Mouse (Mus musculus) forelimb bud, embryonic 11.5 days (tissue): ENCODE measurements around the gene Igf2r.

Source experiments
- DNase-seq: peaks from one replicate; pipeline ENCODE4 v3.0.0-alpha.2; 2012; ENCODE audit warnings: low read depth, low spot score

Gene Igf2r

GRCm38 (mm10) chr17:12721118-12721886 is 48.2 kb downstream of the Igf2r start:
- no peak for DNase-seq

- no peak for DNase-seq
Measured at GRCm38 (mm10) chr17:12718251-12718650, 51.2 kb downstream of the Igf2r start.

GRCm38 (mm10) chr17:12717445-12717844 is 52.0 kb downstream of the Igf2r start:
- no peak for DNase-seq

GRCm38 (mm10) chr17:12715032-12715431 is 54.4 kb downstream of the Igf2r start:
- no peak for DNase-seq

- DNase-seq, result no peak
Measured at GRCm38 (mm10) chr17:12714080-12714561, 55.3 kb downstream of the Igf2r start.

GRCm38 (mm10) chr17:12712993-12713392 is 56.5 kb downstream of the Igf2r start:
- DNase-seq, result no peak

- DNase-seq, result no peak
Measured at GRCm38 (mm10) chr17:12712191-12712590, 57.3 kb downstream of the Igf2r start.

- no peak for DNase-seq
Measured at GRCm38 (mm10) chr17:12710976-12711375, 58.5 kb downstream of the Igf2r start.

- DNase-seq, result no peak
Measured at GRCm38 (mm10) chr17:12710050-12710780, 59.2 kb downstream of the Igf2r start.

- no peak for DNase-seq
Measured at GRCm38 (mm10) chr17:12708398-12708797, 61.1 kb downstream of the Igf2r start.

GRCm38 (mm10) chr17:12706590-12707049 is 62.8 kb downstream of the Igf2r start:
- DNase-seq, result no peak

- no peak for DNase-seq
Measured at GRCm38 (mm10) chr17:12702901-12703300, 66.6 kb downstream of the Igf2r start.

GRCm38 (mm10) chr17:12700373-12700772 is 69.1 kb downstream of the Igf2r start:
- no peak for DNase-seq

GRCm38 (mm10) chr17:12691899-12692298 is 77.6 kb downstream of the Igf2r start:
- DNase-seq, result no peak

GRCm38 (mm10) chr17:12689537-12689936 is 79.9 kb downstream of the Igf2r start:
- DNase-seq, result peak; percentile 28

GRCm38 (mm10) chr17:12688427-12689110 is 80.9 kb downstream of the Igf2r start:
- no peak for DNase-seq

GRCm38 (mm10) chr17:12684928-12685624 is 84.4 kb downstream of the Igf2r start:
- DNase-seq, result no peak

GRCm38 (mm10) chr17:12684412-12684811 is 85.1 kb downstream of the Igf2r start:
- no peak for DNase-seq

- DNase-seq, result no peak
Measured at GRCm38 (mm10) chr17:12683582-12683981, 85.9 kb downstream of the Igf2r start.

- no peak for DNase-seq
Measured at GRCm38 (mm10) chr17:12678261-12678660, 91.2 kb downstream of the Igf2r start.

GRCm38 (mm10) chr17:12677139-12677538 is 92.3 kb downstream of the Igf2r start:
- DNase-seq, result no peak
